Mouse (Mus musculus) hindbrain, embryonic 15.5 days (tissue): ENCODE results near the gene Lrch1. TPM values are rescaled to one million over a fixed set of nuclear protein-coding genes. Genes with fewer than 3 reads are reported as not detected.

ENCODE experiments used
- ATAC-seq: fragments of 200-750 bp; cut with Nextera tagmentation; 2 replicates; pipeline ENCODE4 v1.8.0; 2017; ENCODE audit warnings: low read depth, moderate number of reproducible peaks, moderate TSS enrichment; ENCODE audit not compliant: low FRiP score
- H3K27ac ChIP-seq: fragments of 300-500 bp; sonication (generic); replicated peaks from 2 replicates; pipeline ENCODE4 v1.5.1; 2015; ENCODE audit warnings: mild to moderate bottlenecking, inconsistent platforms
- H3K27me3 ChIP-seq: fragments of 300-500 bp; sonication (generic); 2 replicates; pipeline ENCODE4 v1.6.1; 2015; ENCODE audit warnings: control low read depth, inconsistent platforms
- H3K36me3 ChIP-seq: fragments of 300-500 bp; sonication (generic); 2 replicates; pipeline ENCODE4 v1.6.1; 2015; ENCODE audit warnings: control low read depth, inconsistent platforms
- H3K4me1 ChIP-seq: fragments of 300-500 bp; sonication (generic); replicated peaks from 2 replicates; pipeline ENCODE4 v1.6.1; 2015; ENCODE audit warnings: control low read depth, inconsistent platforms
- H3K4me2 ChIP-seq: fragments of 300-500 bp; sonication (generic); 2 replicates; pipeline ENCODE4 v1.6.1; 2015; ENCODE audit warnings: moderate library complexity, mild to moderate bottlenecking, inconsistent platforms
- H3K4me3 ChIP-seq: fragments of 300-500 bp; sonication (generic); 2 replicates; pipeline ENCODE4 v1.5.1; 2015; ENCODE audit warnings: mild to moderate bottlenecking, inconsistent platforms
- H3K9ac ChIP-seq: fragments of 300-500 bp; sonication (generic); 2 replicates; pipeline ENCODE4 v1.6.1; 2015; ENCODE audit warnings: inconsistent platforms
- H3K9me3 ChIP-seq: fragments of 300-500 bp; sonication (generic); 2 replicates; pipeline ENCODE4 v1.6.1; 2016; ENCODE audit warnings: control low read depth, inconsistent platforms
- WGBS: fragments of 180-500 bp; shearing (Covaris S2); methylation state at CpG from one replicate; pipeline ENCODE4 v1.1.7; 2015; 5-methylcytosine and 5-hydroxymethylcytosine counted together
- polyA plus RNA-seq: library from polyadenylated mRNA; unstranded; fragments of >200 nt; fragmentation: Nextera tagmentation; extraction: Ambion mirVana; gene quantifications from 2 replicates; pipeline ENCODE4 v1.2.1, GENCODE M21; 2015

Gene Lrch1
- polyA plus RNA-seq, 1 experiment from 2014 or later, result 20.2 TPM

DNA sequence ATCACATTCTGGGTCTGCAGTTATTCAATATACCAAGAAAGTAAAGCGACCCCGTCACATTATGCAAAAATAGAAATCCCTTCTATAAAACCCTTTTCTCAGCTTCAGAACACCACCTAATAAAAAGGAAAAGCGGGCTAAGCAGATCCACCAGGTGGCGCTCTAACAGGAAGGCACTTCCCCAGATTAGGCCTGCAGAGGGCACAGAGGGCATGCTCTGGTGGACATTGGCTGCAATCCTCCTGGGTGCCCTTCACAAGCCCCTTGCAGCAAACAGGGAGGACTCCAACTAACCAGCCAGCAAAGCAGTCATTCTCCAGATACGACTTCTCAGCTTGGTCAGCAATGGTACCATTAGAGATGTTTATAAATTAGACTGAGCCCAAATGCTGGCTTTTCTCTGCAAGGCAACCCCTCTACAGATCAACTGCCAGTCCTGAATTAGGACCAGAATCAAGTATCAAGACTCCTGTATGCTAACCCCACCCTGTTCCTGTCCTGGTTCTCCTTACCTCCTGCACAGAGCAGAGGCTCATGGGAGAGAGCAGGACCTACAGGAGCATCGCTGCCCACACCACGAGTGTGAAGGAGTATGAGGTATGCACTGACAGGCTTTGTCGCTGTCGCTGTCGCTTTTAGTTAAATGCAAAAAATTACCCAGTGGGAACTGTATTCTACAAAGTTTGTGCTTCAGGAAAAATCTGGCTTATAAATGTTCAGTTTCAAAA, 183.3 kb downstream of the Lrch1 start:
- 55% methylated on average over 10 of the region's 10 CpGs for WGBS
- Histone ChIP-seq H3K27ac (no peak overlapping the region), H3K9me3 (no peaks in the 10 kb centered on the region), H3K36me3 (peaks cover 14% of the 10 kb centered on the region), H3K9ac (no peak overlapping the region), H3K27me3 (no peaks in the 10 kb centered on the region), H3K4me3 (no peak overlapping the region), H3K4me1 (no peaks in the 10 kb centered on the region), H3K4me2 (no peak overlapping the region)
- ATAC-seq, result peak; percentile 56; the same call in 1 of the 2 replicates

DNA sequence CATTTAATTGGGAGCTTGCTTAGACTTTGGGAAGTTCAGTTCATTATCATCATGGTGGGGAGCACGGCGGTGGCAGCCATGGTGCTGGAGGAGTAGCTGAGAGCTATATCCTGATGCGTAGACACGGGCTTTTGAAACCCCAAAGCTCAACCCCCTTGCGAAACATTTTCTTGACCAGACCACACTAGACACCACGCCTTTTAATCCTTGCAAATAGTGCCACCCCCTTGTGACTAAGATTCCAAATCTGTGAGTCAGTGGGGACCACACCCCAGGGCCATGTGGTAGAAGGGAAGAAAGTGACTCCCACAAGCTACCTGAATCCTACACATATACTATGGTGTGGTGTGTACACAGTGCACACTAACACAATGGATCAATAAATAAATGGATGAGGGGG, 210.8 kb downstream of the Lrch1 start:
- Histone ChIP-seq H3K9ac (no peak overlapping the region), H3K27ac (no peak overlapping the region), H3K4me2 (no peak overlapping the region), H3K4me3 (no peak overlapping the region), H3K36me3 (peaks cover 40% of the 10 kb centered on the region), H3K9me3 (no peaks in the 10 kb centered on the region), H3K4me1 (peaks cover 9% of the 10 kb centered on the region), H3K27me3 (no peaks in the 10 kb centered on the region)
- no peak for ATAC-seq
- 97% methylated on average over 6 of the region's 6 CpGs for WGBS

DNA sequence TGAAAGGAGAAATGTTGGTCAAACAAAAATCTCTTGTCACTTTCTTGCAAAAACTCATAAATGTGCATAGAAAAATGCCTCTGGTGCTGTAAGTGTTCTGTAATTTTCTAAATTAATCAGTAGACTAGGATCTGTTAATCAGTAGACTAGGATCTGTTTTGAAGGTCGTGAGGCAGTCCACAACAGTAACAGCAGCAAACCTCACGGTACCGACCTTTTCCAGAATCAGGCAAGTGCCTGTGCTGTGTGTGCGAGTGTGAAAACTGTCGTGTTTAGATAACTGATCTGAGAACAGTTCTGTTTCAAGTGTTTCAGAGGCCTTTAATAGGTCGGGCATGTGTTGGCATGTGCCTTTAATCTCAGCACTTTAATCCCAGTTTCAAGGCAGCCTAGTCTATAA, 212.2 kb downstream of the Lrch1 start:
- Histone ChIP-seq H3K27ac (no peak overlapping the region), H3K4me3 (no peak overlapping the region), H3K4me2 (no peak overlapping the region), H3K9ac (no peak overlapping the region), H3K36me3 (peaks cover 27% of the 10 kb centered on the region), H3K27me3 (no peaks in the 10 kb centered on the region), H3K9me3 (no peaks in the 10 kb centered on the region), H3K4me1 (peaks cover 11% of the 10 kb centered on the region)
- WGBS, result 94% methylated on average over 6 of the region's 6 CpGs
- no peak for ATAC-seq

DNA sequence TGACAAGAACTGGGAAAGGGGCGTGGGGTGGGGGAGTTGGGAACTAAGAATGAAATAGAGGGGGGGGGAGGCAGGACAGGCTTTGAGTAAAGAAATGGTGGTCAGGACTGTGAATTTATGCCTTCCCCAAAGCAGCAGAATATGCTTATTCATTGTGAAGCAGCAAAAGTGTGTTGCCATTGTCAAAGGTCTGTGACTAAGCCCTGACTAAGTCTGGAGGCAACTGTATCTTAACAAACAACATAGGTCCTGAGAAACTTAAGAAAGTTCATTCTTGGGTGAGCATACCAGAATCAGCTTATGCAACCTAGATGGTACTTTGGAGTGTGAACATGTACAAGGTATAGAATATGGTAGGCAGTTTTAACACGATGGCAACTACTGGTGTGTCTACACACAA, 214.3 kb downstream of the Lrch1 start:
- no peak overlapping the region for H3K9ac ChIP-seq
- H3K9me3 ChIP-seq, result no peaks in the 10 kb centered on the region
- H3K4me1 ChIP-seq, result peaks cover 11% of the 10 kb centered on the region
- H3K36me3 ChIP-seq, result peaks cover 10% of the 10 kb centered on the region
- peak overlapping the region; percentile 73 for H3K4me2 ChIP-seq
- no peak for ATAC-seq
- whole genome bisulfite sequencing, result 70% methylated on average over 2 of the region's 2 CpGs
- H3K27ac ChIP-seq, result no peak overlapping the region
- no peaks in the 10 kb centered on the region for H3K27me3 ChIP-seq
- no peak overlapping the region for H3K4me3 ChIP-seq

DNA sequence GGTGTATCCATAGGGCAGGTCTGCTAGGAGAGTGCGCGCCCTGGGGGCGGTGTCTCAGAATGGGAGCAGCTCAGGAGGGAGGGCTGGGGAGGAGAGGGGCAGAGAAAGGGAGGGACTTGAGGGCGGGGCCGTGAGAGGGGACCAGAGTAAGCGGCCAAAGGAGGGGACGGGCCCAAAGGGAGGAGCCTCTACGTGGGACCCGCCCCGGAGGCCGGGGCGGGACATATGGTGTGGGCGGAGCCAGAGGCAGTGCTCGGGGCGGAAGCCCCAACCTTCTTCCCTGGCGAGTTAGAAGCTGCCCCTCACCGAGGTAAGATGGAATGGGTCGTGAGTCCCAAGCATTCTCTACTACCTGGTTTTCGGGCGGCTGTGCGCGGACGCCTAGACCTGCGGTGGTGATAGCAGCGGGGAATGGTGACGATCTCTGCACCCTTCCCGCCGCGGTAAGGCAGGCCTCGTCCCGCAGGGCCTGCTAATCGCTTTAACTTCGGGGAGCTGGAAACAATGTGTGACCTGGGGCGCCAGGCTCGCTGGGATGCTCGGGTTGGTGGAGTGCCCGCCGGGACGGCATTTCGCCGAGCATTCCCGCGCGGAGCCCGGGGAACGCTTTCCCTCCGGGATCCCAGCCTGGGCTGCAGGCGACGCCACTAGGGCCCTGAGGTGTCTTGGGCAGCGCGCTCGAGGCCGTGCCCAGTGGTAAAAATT, 215.4 kb downstream of the Lrch1 start, which contains the start of gene Esd:
Gene Esd (plus strand): TSS at position 219 of the 705 bp plus-strand sequence.
- ATAC-seq, result peak; percentile 98
- H3K36me3 ChIP-seq, result peaks cover 5% of the 10 kb centered on the region
- WGBS, result 0% methylated on average over 53 of the region's 53 CpGs
- no peaks in the 10 kb centered on the region for H3K9me3 ChIP-seq
- H3K27ac ChIP-seq, result peak within 1 kb of the TSS; percentile 74
- H3K4me1 ChIP-seq, result peaks cover 11% of the 10 kb centered on the region
- H3K27me3 ChIP-seq, result no peaks in the 10 kb centered on the region
- H3K4me3 ChIP-seq, result peak within 1 kb of the TSS; percentile 94
- H3K9ac ChIP-seq, result peak within 1 kb of the TSS; percentile 94
- peak within 1 kb of the TSS; percentile 73 for H3K4me2 ChIP-seq

DNA sequence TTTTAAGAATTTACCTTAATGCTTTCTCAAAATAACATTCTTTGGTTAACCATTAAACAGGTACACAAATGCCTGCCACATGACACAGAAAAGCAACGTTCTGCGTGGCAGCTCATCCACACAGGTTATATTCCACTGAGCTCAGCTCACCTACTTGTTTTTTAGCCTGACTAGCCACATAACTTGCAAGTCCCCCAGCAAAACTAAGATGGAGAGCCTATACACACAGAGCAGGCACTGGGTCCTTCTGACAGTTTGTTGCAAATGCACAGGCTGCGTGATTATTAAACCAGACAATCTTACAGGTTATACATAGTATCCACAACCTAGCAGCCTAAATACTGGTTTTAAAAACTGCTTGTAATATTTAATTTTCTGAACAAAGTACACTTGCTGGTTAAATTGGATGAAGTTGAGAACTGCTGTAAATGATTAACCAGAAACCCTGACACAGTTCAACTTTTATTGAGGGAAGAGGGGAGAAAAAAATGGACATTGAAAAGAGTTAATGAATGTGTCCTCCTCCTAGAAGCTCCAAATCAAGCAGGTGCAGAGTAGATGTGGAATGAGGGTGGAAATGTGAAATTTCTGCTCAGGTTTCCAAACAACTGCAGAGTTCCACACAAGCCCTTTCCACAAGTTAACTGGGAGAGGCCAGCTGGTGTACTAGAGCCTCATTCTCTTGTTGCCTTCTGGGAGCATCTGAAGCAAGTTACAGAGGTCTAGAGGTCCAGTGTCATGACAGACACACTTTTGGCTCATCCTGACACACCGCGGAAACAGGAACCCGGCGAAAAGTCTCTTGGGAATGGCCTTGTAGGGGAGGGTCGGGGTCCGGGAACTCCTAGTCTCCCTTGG, 216.2 kb downstream of the Lrch1 start:
- Histone ChIP-seq H3K27ac (no peak overlapping the region), H3K4me3 (peak overlapping the region; percentile 94), H3K9me3 (no peaks in the 10 kb centered on the region), H3K9ac (peak overlapping the region; percentile 94), H3K4me1 (peaks cover 11% of the 10 kb centered on the region), H3K4me2 (peak overlapping the region; percentile 73), H3K36me3 (no peaks in the 10 kb centered on the region), H3K27me3 (no peaks in the 10 kb centered on the region)
- no peak for ATAC-seq
- WGBS, result 26% methylated on average over 9 of the region's 9 CpGs

DNA sequence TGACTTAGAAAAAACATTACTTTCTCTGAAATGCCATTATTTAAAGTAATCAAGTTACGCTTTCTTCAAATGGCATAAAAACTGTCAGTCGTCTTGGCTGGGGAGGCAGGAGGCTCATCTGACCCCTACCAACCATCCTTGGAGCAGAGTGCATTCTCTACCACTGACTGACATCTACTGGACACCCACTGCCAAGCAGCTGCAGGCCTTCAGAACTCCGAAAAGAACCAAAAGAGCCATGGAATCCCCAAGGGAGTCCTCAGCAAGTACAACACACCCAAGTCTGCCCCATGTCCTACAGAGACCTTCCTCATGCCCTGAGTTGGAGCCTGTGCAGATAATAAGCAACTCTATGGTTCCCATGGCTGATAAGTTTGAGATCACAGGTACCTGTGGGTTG, 224.1 kb downstream of the Lrch1 start:
- WGBS, result 72% methylated on average over 3 of the region's 3 CpGs
- H3K36me3 ChIP-seq, result no peaks in the 10 kb centered on the region
- H3K9ac ChIP-seq, result no peak overlapping the region
- no peaks in the 10 kb centered on the region for H3K4me1 ChIP-seq
- no peak overlapping the region for H3K4me2 ChIP-seq
- no peaks in the 10 kb centered on the region for H3K27me3 ChIP-seq
- no peak for ATAC-seq
- H3K4me3 ChIP-seq, result no peak overlapping the region
- no peaks in the 10 kb centered on the region for H3K9me3 ChIP-seq
- no peak overlapping the region for H3K27ac ChIP-seq

DNA sequence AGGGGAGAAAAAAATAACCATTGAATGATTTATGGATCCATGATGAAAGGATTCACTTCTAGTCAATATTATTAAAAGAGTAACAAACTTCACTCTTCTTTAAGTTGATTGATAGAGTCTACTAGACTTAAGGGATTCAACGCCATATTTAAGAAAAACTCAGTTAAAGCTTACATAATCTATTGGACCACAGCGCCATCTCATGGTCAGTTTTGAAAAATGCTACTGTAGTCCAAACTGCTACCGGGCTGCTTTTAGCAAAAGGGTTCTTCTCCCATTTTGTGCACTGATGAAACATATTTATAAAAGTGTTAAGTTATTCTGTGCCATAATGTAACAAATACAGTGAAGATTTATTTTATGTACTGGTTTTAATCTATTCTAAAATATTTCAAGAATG, 238.6 kb downstream of the Lrch1 start:
- no peaks in the 10 kb centered on the region for H3K4me1 ChIP-seq
- no peak for ATAC-seq
- no peak overlapping the region for H3K4me2 ChIP-seq
- WGBS, result 24% methylated on average over 3 of the region's 3 CpGs
- H3K27me3 ChIP-seq, result no peaks in the 10 kb centered on the region
- H3K9ac ChIP-seq, result no peak overlapping the region
- H3K9me3 ChIP-seq, result no peaks in the 10 kb centered on the region
- no peak overlapping the region for H3K27ac ChIP-seq
- H3K36me3 ChIP-seq, result no peaks in the 10 kb centered on the region
- H3K4me3 ChIP-seq, result no peak overlapping the region

Other genes starting within 250 kb of the Lrch1 start
- gene Esd, start 215.6 kb downstream of the Lrch1 start, polyA plus RNA-seq, result 218 and 237 TPM in 2 replicates
- gene Rubcnl, start 68.2 kb upstream of the Lrch1 start, polyA plus RNA-seq, result 0.13 and 0.29 TPM in 2 replicates
- gene Lrrc63, start 183.0 kb upstream of the Lrch1 start, polyA plus RNA-seq, result 0.10 TPM in 1 of 2 replicates, not detected in the other
- gene Lcp1, start 183.2 kb upstream of the Lrch1 start, polyA plus RNA-seq, result 12.9 and 14.6 TPM in 2 replicates